Mouse (Mus musculus) bone marrow macrophage, adult 2 months (primary cell): ENCODE results near the gene Tomm7.

Experiments
- CTCF ChIP-seq: IDR thresholded peaks from 2 replicates; pipeline ENCODE4 v1.5.1; 2012; ENCODE audit warnings: low read depth, mild to moderate bottlenecking, low read length, moderate library complexity
- POLR2A ChIP-seq: IDR thresholded peaks from 2 replicates; pipeline ENCODE4 v1.6.1; 2012; ENCODE audit warnings: mild to moderate bottlenecking, low read depth, low read length, borderline replicate concordance

- TF ChIP-seq CTCF (no peak), POLR2A (no peak)
Observed at GRCm38 (mm10) chr5:23824171-23824733, 19.7 kb downstream of the Tomm7 start.
